Mouse (Mus musculus) midbrain, embryonic 15.5 days (tissue): ENCODE measurements around the gene Ddx54. TPM values are rescaled to one million over a fixed set of nuclear protein-coding genes. Genes with fewer than 3 reads are reported as not detected.

Experiments
- ATAC-seq: fragments of 200-750 bp; cut with Nextera tagmentation; replicated peaks from 2 replicates; pipeline ENCODE4 v1.8.0; 2017; ENCODE audit warnings: moderate TSS enrichment
- H3K27ac ChIP-seq: fragments of 300-500 bp; sonication (generic); 2 replicates; pipeline ENCODE4 v1.5.1; 2015; ENCODE audit warnings: mild to moderate bottlenecking, inconsistent platforms
- H3K27me3 ChIP-seq: fragments of 300-500 bp; sonication (generic); replicated peaks from 2 replicates; pipeline ENCODE4 v1.6.1; 2015; ENCODE audit warnings: inconsistent platforms
- H3K36me3 ChIP-seq: fragments of 300-500 bp; sonication (generic); replicated peaks from 2 replicates; pipeline ENCODE4 v1.6.1; 2015; ENCODE audit warnings: inconsistent platforms
- H3K4me1 ChIP-seq: fragments of 300-500 bp; sonication (generic); 2 replicates; pipeline ENCODE4 v1.6.1; 2015; ENCODE audit warnings: inconsistent platforms
- H3K4me2 ChIP-seq: fragments of 300-500 bp; sonication (generic); 2 replicates; pipeline ENCODE4 v1.6.1; 2015; ENCODE audit warnings: inconsistent platforms, mild to moderate bottlenecking, moderate library complexity
- H3K4me3 ChIP-seq: fragments of 300-500 bp; sonication (generic); 2 replicates; pipeline ENCODE4 v1.5.1; 2015; ENCODE audit warnings: mild to moderate bottlenecking, inconsistent platforms
- H3K9ac ChIP-seq: fragments of 300-500 bp; sonication (generic); 2 replicates; pipeline ENCODE4 v1.6.1; 2015; ENCODE audit warnings: mild to moderate bottlenecking, inconsistent platforms
- H3K9me3 ChIP-seq: fragments of 300-500 bp; sonication (generic); 2 replicates; pipeline ENCODE4 v1.6.1; 2016; ENCODE audit warnings: inconsistent platforms
- WGBS: fragments of 180-500 bp; shearing (Covaris S2); methylation state at CpG from one replicate; pipeline ENCODE4 v1.1.7; 2015; ENCODE audit warnings: mixed read lengths; 5-methylcytosine and 5-hydroxymethylcytosine counted together
- polyA plus RNA-seq: library from polyadenylated mRNA; unstranded; fragments of >200 nt; fragmentation: Nextera tagmentation; extraction: Ambion mirVana; gene quantifications from 2 replicates; pipeline ENCODE4 v1.2.1, GENCODE M21; 2015

Ddx54 gene
- polyA plus RNA-seq, 1 experiment from 2014 or later = 39.9 TPM

DNA sequence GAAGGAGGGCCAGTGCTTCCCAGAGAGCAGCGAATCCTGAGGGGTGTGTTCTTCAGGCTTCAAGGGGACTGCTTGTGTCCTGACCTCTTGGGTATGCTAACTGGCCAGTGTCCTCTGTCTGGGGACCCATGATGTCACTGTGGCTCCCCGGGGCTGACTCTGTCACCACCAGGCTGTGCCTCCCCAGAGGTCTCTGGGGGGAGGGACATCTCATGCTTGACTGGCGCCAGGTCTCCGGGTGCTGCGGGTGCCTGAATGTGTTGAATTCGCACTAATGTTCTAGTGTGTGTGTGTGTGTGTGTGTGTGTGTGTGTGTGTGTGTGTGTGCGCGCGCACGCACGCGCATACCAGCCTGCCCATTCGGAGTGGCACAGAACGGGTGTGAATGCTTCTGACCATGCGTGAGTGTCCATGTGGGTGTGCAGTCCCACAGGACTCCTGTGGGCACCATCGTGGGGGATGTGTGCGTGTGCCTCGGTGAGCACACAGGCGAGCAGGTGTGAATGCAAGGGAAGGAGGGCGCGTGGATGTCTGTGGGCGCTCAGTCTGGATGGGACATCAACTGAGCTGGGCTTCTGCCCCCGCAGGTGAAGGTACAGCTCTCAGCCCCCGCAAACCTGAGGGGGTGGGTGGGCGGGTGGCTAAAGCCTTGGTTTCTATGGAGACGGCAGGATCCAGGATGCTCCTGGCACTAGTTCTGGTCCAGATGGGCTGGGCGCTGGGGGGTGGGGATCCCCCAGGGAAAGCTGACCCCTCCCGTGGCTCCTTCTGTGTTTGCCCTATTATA lies 40.6 kb downstream of the Ddx54 start:
- peaks cover 29% of the 10 kb centered on the region for H3K27me3 ChIP-seq
- no peaks in the 10 kb centered on the region for H3K36me3 ChIP-seq
- no peak overlapping the region for H3K27ac ChIP-seq
- peaks cover 19% of the 10 kb centered on the region for H3K4me1 ChIP-seq
- no peak for ATAC-seq
- no peaks in the 10 kb centered on the region for H3K9me3 ChIP-seq
- no peak overlapping the region for H3K9ac ChIP-seq
- no peak overlapping the region for H3K4me2 ChIP-seq
- H3K4me3 ChIP-seq = no peak overlapping the region
- WGBS = 86% methylated on average over 28 of the region's 28 CpGs

DNA sequence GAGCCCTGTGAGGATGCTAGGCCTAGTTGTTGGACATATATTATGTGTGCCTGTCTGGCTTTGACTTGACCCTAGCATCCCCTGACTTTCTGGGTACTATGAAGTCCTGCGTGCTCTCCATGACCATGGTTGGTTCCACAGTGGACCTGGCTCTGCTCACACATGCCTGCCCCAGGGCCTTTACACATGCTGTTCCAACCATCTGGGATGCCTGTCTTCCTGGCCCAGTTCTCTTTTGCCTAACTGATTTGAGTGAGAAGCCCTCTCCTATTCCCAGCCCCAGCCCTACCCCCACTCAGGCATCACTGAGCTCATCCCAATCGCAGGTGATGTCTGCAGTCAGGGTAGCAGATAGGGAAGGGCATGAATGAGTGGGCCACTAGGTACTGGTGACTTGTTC lies 41.3 kb downstream of the Ddx54 start:
- Histone ChIP-seq H3K36me3 (no peaks in the 10 kb centered on the region), H3K9ac (no peak overlapping the region), H3K4me3 (no peak overlapping the region), H3K9me3 (no peaks in the 10 kb centered on the region), H3K4me1 (peaks cover 17% of the 10 kb centered on the region), H3K27me3 (peaks cover 21% of the 10 kb centered on the region), H3K4me2 (no peak overlapping the region), H3K27ac (no peak overlapping the region)
- ATAC-seq = no peak
- 92% methylated on average over 2 of the region's 2 CpGs for WGBS

DNA sequence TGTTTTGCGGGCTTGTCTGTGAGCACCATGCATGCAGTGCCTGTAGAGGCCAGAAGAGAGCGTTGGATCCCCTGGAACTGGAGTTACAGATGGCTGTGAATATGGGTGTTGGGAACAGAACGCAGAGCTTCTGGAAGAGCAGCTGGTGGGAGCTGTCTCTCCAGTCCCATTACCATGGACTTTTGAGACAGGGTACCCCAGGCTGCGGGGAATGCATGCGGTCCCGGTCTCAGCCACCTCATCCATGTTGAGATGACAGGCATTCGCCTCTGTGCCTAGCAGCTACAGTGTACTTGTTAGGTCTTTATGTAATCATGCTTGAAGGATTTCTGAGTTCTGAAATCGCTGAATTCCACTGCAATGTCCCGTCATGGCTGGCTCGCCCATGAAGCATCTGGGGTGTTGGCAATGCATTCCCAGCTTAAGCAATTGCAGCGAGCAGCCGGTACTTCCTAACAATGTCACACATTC lies 43.8 kb downstream of the Ddx54 start:
- H3K4me3 ChIP-seq = no peak overlapping the region
- no peak overlapping the region for H3K27ac ChIP-seq
- H3K4me1 ChIP-seq = peaks cover 15% of the 10 kb centered on the region
- H3K9ac ChIP-seq = no peak overlapping the region
- H3K9me3 ChIP-seq = no peaks in the 10 kb centered on the region
- H3K36me3 ChIP-seq = no peaks in the 10 kb centered on the region
- H3K27me3 ChIP-seq = no peaks in the 10 kb centered on the region
- no peak overlapping the region for H3K4me2 ChIP-seq
- 88% methylated on average over 12 of the region's 12 CpGs for WGBS
- ATAC-seq = no peak

DNA sequence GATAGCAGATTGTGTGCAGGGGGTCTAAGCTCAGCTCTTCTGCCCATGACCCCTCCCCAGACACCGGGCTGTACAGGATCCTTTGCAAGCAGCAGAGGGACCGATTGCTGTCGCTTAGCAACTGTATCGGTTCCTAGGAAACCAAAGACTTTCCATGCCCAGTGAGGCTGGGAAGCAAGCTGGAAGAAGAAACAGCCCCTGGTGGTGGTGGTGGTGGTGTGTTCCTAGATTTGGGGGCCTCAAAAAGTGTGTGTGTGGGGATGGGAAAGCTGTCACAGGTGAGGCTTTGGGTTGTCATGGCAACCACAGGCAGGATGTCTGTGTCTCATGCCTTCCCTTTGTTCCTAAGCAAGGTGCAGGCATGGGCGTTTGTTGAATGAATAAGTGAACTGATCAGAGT lies 48.3 kb downstream of the Ddx54 start:
- no peak overlapping the region for H3K4me2 ChIP-seq
- no peak overlapping the region for H3K9ac ChIP-seq
- no peak overlapping the region for H3K4me3 ChIP-seq
- H3K9me3 ChIP-seq = no peaks in the 10 kb centered on the region
- H3K27ac ChIP-seq = peak overlapping the region; percentile 85
- no peaks in the 10 kb centered on the region for H3K36me3 ChIP-seq
- ATAC-seq = peak; percentile 74
- WGBS = 13% methylated on average over 5 of the region's 5 CpGs
- peaks cover 19% of the 10 kb centered on the region for H3K4me1 ChIP-seq
- H3K27me3 ChIP-seq = no peaks in the 10 kb centered on the region

DNA sequence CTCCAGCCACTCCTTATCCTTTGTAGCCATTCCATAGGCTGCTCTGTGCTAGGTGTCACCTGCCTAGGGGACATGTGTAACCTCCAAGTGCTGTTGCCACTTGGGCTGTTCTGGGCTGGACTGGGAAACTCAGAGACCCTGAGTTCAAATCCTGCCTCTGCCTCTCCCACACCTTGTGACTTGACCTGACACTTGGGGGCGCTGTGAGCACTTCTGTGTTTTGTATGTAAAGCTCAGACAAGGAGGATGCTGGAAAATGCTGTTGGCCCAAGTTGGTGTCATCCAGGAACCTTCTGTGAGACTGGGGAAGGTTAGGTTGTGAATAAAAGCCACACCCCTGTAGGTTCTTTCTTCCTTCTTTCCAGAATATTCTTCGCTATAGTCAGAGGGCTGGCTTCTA lies 52.3 kb downstream of the Ddx54 start:
- H3K9me3 ChIP-seq = no peaks in the 10 kb centered on the region
- WGBS = 50% methylated on average over 2 of the region's 2 CpGs
- no peak overlapping the region for H3K27ac ChIP-seq
- H3K27me3 ChIP-seq = 0 out of 2 replicates have a peak, but pooled peaks cover 3% of the 10 kb centered on the region
- no peak overlapping the region for H3K4me2 ChIP-seq
- no peak overlapping the region for H3K9ac ChIP-seq
- ATAC-seq = no peak
- peaks cover 9% of the 10 kb centered on the region for H3K4me1 ChIP-seq
- H3K4me3 ChIP-seq = no peak overlapping the region
- no peaks in the 10 kb centered on the region for H3K36me3 ChIP-seq

DNA sequence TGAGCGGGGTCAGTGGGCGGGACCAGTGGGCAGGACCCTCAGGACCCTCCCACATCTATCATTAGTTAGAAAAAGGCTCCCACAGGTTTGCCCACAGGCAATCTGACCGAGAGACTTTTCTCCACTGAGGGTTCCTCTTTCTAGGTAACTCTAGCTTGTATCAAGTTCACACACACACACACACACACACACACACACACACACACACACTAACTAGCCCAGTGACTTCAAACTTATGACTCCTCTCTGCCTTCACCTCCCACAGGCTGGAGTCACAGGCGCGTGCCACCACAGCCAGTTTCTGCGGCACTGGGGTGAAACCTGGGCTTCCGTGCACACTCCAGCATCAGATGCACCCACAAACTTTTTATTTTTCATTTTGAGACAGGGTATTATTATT lies 56.2 kb downstream of the Ddx54 start:
- ATAC-seq = no peak
- Histone ChIP-seq H3K4me2 (no peak overlapping the region), H3K4me1 (no peaks in the 10 kb centered on the region), H3K36me3 (no peaks in the 10 kb centered on the region), H3K27ac (no peak overlapping the region), H3K9ac (no peak overlapping the region), H3K9me3 (no peaks in the 10 kb centered on the region), H3K4me3 (no peak overlapping the region), H3K27me3 (0 out of 2 replicates have a peak, but pooled peaks cover 3% of the 10 kb centered on the region)
- WGBS = 76% methylated on average over 7 of the region's 7 CpGs

DNA sequence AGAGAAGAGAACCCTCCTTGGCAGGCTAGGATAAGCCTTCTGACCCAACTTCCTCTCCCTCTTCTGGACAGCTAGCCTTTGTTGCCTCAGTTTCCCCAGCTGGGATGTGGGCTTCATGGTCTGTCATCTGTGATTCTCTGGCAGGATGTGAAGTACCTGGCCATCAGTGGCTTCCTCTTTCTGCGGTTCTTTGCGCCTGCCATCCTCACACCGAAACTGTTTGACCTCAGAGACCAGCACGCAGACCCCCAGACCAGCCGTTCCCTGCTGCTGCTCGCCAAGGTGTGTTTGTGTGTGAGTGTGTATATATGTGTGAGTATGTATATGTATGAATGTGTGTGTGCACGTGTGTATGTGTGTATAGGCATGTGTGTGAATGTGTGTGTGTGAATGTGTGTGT lies 57.6 kb downstream of the Ddx54 start:
- Histone ChIP-seq H3K27me3 (0 out of 2 replicates have a peak, but pooled peaks cover 3% of the 10 kb centered on the region), H3K4me2 (no peak overlapping the region), H3K9me3 (no peaks in the 10 kb centered on the region), H3K4me3 (no peak overlapping the region), H3K36me3 (no peaks in the 10 kb centered on the region), H3K9ac (no peak overlapping the region), H3K27ac (no peak overlapping the region), H3K4me1 (peaks cover 4% of the 10 kb centered on the region)
- ATAC-seq = no peak
- 91% methylated on average over 7 of the region's 7 CpGs for WGBS

DNA sequence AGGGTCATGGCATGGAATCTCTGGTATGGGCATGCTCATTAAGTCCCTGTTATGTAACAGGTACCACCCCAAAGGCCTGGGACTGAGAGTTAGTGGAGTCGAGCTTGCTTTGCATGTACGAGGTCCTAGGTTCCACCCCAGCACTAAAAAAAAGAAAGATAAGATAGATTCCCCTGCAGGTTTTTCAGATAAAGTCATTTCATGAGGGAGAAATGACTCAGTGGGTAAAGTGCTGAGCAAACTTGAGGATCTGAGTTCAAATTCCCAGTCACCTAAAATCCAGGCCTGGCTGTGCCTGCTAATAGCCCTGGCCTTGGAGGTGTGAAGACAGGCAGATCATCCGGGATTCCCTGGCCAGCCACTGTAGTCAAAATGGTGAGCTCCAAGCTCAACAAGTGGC lies 59.3 kb downstream of the Ddx54 start:
- Histone ChIP-seq H3K9me3 (no peaks in the 10 kb centered on the region), H3K9ac (no peak overlapping the region), H3K4me1 (peaks cover 4% of the 10 kb centered on the region), H3K4me3 (no peak overlapping the region), H3K4me2 (no peak overlapping the region), H3K27ac (no peak overlapping the region), H3K36me3 (no peaks in the 10 kb centered on the region), H3K27me3 (no peaks in the 10 kb centered on the region)
- no peak for ATAC-seq
- 87% methylated on average over 3 of the region's 3 CpGs for WGBS

DNA sequence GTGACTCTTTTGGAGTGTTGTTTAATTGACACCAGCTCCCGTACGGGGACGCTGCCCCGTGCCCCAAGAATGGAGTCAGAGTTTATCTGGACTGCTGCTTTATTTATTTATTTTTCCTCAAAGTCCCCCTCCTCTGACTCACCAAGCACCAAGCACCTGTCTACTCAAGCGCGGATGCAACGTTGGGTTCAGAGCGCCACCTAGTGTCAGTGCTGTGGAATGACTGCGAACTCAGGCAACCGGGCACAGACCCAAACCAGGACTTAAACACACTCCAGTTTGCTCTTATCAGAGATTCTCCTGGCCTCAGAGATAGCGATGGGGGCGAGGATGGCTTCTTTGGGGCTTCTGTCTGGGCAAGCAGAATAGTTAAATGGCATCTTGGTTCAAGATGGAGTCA lies 61.1 kb downstream of the Ddx54 start:
- Histone ChIP-seq H3K27ac (no peak overlapping the region), H3K9me3 (no peaks in the 10 kb centered on the region), H3K9ac (no peak overlapping the region), H3K4me3 (no peak overlapping the region), H3K27me3 (no peaks in the 10 kb centered on the region), H3K4me1 (peaks cover 4% of the 10 kb centered on the region), H3K36me3 (no peaks in the 10 kb centered on the region), H3K4me2 (no peak overlapping the region)
- 15% methylated on average over 12 of the region's 12 CpGs for WGBS
- no peak for ATAC-seq

DNA sequence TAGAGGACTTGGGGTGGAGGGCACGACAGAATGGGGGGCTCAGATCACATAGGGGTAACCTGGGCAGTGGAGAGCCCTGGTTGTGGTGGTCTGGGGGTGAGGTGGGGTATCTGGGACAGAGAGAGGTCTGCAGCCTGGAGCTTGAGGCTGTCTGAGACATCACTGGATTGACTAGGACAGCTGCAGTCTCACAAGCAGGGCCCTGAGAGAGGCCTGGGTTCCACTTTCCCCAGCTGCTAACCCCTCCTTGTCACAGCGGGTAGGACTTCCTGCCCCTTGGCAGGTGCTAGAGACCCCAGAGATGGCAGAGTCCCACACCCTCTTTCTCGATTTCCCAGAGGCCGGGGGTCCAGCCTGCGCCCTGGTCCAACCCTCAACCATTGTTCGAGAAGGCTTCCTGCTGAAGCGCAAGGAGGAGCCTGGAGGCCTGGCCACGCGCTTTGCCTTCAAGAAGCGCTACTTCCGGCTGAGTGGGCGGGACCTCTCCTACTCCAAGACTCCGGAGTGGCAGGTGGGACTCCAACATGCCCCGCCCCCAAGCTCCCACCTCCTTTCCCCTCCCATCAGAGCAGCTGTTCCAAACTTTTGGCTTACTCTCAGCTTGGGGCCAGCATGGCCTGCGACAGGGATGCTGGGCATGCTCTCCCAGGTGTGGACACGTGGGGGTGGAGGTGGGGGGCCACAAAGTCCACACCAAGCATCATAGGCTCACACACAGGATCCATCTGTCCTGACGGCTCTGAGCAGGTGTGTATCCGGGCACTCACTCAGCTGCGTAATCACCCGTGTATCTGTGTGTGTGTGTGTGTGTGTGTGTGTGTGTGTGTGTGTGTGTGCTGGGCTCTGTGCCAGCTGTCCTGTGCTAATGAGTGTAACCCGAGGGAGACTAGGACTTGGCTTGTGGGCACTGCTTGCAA lies 61.9 kb downstream of the Ddx54 start:
- no peak; the same call in 1 of the 2 replicates for ATAC-seq
- Histone ChIP-seq H3K27ac (no peak overlapping the region), H3K27me3 (no peaks in the 10 kb centered on the region), H3K9me3 (no peaks in the 10 kb centered on the region), H3K9ac (no peak overlapping the region), H3K4me3 (no peak overlapping the region), H3K36me3 (no peaks in the 10 kb centered on the region), H3K4me2 (no peak overlapping the region), H3K4me1 (peaks cover 6% of the 10 kb centered on the region)
- 25% methylated on average over 21 of the region's 21 CpGs for WGBS

DNA sequence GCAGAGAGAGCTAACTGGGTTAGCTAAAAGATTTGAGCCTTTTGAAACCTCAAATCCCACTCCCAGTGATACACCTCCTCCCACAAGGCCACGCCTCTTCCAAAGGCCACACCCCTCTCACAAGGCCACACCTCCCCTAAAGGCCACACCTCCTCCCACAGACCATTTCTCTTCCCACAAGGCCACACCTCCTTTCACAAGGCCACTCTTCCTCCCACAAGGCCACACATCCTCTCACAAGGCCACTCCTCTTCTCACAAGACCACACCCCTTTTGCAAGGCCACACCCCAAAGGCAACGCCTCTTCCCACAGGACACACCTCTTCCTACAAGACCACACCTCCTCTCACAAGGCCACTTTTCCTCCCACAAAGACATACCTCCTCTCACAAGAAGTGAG lies 65.0 kb downstream of the Ddx54 start:
- H3K4me1 ChIP-seq = peaks cover 21% of the 10 kb centered on the region
- H3K9me3 ChIP-seq = no peaks in the 10 kb centered on the region
- no peak overlapping the region for H3K4me3 ChIP-seq
- no peaks in the 10 kb centered on the region; the same call in 1 of the 2 replicates for H3K36me3 ChIP-seq
- H3K27me3 ChIP-seq = no peaks in the 10 kb centered on the region
- WGBS = 26% methylated on average over 2 of the region's 2 CpGs
- no peak overlapping the region for H3K4me2 ChIP-seq
- no peak overlapping the region for H3K9ac ChIP-seq
- ATAC-seq = no peak
- H3K27ac ChIP-seq = no peak overlapping the region
